Mouse (Mus musculus) embryo, embryonic 9.5 days (tissue): Measurements from ENCODE around the gene Map4k3.
"Not testable (repeated sequence)": the region's sequence is repeated elsewhere in the genome, so short reads cannot be mapped to it uniquely, and the experiment has no call there.

ENCODE experiments used
- DNase-seq: peaks from one replicate; pipeline ENCODE4 v3.0.0-alpha.2; 2017; ENCODE audit errors: extremely low spot score

The Map4k3 gene

GRCm38 (mm10) chr17:80632354-80632753, 95.9 kb downstream of the Map4k3 start:
- no peak for DNase-seq

- DNase-seq, result no peak
Measured at GRCm38 (mm10) chr17:80631028-80631427, 97.3 kb downstream of the Map4k3 start.

GRCm38 (mm10) chr17:80624979-80625378, 103.3 kb downstream of the Map4k3 start:
- no peak for DNase-seq

GRCm38 (mm10) chr17:80621691-80622090, 106.6 kb downstream of the Map4k3 start:
- DNase-seq, result no peak

GRCm38 (mm10) chr17:80620786-80621423, 107.4 kb downstream of the Map4k3 start:
- peak; percentile 57 for DNase-seq

GRCm38 (mm10) chr17:80619556-80619955, 108.7 kb downstream of the Map4k3 start:
- DNase-seq, result no peak

- no peak for DNase-seq
Measured at GRCm38 (mm10) chr17:80618890-80619289, 109.4 kb downstream of the Map4k3 start.

- no peak for DNase-seq
Measured at GRCm38 (mm10) chr17:80603806-80604205, 124.5 kb downstream of the Map4k3 start.

- DNase-seq, result no peak
Measured at GRCm38 (mm10) chr17:80603079-80603625, 125.1 kb downstream of the Map4k3 start.

- peak; percentile 32 for DNase-seq
Measured at GRCm38 (mm10) chr17:80601371-80601770, 126.9 kb downstream of the Map4k3 start.

- no peak for DNase-seq
Measured at GRCm38 (mm10) chr17:80583051-80583450, 145.2 kb downstream of the Map4k3 start.

GRCm38 (mm10) chr17:80579901-80580300, 148.4 kb downstream of the Map4k3 start:
- no peak for DNase-seq

GRCm38 (mm10) chr17:80579089-80579488, 149.2 kb downstream of the Map4k3 start:
- no peak for DNase-seq

- no peak for DNase-seq
Measured at GRCm38 (mm10) chr17:80578041-80578440, 150.2 kb downstream of the Map4k3 start.

GRCm38 (mm10) chr17:80577639-80578038, 150.6 kb downstream of the Map4k3 start, which contains the start of gene Cdkl4:
Gene Cdkl4, minus strand, starts transcription at chr17:80577813.
- DNase-seq, result no peak

GRCm38 (mm10) chr17:80577214-80577613, 151.1 kb downstream of the Map4k3 start:
- DNase-seq, result peak; percentile 55

GRCm38 (mm10) chr17:80575008-80575407, 153.3 kb downstream of the Map4k3 start:
- DNase-seq, result no peak

- DNase-seq, result no peak
Measured at GRCm38 (mm10) chr17:80574471-80574965, 153.8 kb downstream of the Map4k3 start.

- no peak for DNase-seq
Measured at GRCm38 (mm10) chr17:80572187-80572935, 155.9 kb downstream of the Map4k3 start.

GRCm38 (mm10) chr17:80571460-80571859, 156.8 kb downstream of the Map4k3 start:
- no peak for DNase-seq

GRCm38 (mm10) chr17:80569718-80570117, 158.6 kb downstream of the Map4k3 start:
- DNase-seq, result not testable (repeated sequence)

- DNase-seq, result no peak
Measured at GRCm38 (mm10) chr17:80568842-80569601, 159.3 kb downstream of the Map4k3 start.
